Mouse (Mus musculus) heart, adult 2 months (tissue): ENCODE measurements around the gene Sytl1. TPM values are rescaled to one million over a fixed set of nuclear protein-coding genes. Genes with fewer than 3 reads are reported as not detected.

Source experiments
- DNase-seq, 2 experiments: peaks; one replicate each; pipeline ENCODE4 v3.0.0; 2021
- H3K27ac ChIP-seq: fragments of 200-600 bp; 2 replicates; pipeline ENCODE4 v1.8.1; 2022
- H3K27me3 ChIP-seq: fragments of 200-500 bp; 2 replicates; pipeline ENCODE4 v1.6.1; 2012; ENCODE audit warnings: mild to moderate bottlenecking, low read length, inconsistent platforms, mixed read lengths; ENCODE audit not compliant: control insufficient read depth, insufficient read depth
- H3K36me3 ChIP-seq: fragments of 200-500 bp; 2 replicates; pipeline ENCODE4 v1.6.1; 2012; ENCODE audit warnings: low read length, inconsistent platforms; ENCODE audit not compliant: control insufficient read depth, insufficient read depth
- H3K4me1 ChIP-seq: fragments of 200-500 bp; 2 replicates; pipeline ENCODE4 v1.6.1; 2011; ENCODE audit warnings: low read length; ENCODE audit not compliant: control insufficient read depth, insufficient read depth
- H3K4me3 ChIP-seq: fragments of 200-600 bp; 2 replicates; pipeline ENCODE4 v1.8.1; 2022
- H3K79me2 ChIP-seq: fragments of 200-500 bp; replicated peaks from 2 replicates; pipeline ENCODE4 v1.6.1; 2012; ENCODE audit warnings: mild to moderate bottlenecking, inconsistent platforms, low read length, moderate library complexity, mixed read lengths; ENCODE audit not compliant: control insufficient read depth, insufficient read depth
- H3K9ac ChIP-seq: fragments of 200-500 bp; 2 replicates; pipeline ENCODE4 v1.6.1; 2012; ENCODE audit warnings: low read depth, mild to moderate bottlenecking, control low read depth, inconsistent platforms, low read length, mixed read lengths
- CTCF ChIP-seq: fragments of 200-600 bp; IDR thresholded peaks from 2 replicates; pipeline ENCODE4 v1.8.1; 2022; ENCODE audit warnings: antibody characterized with exemption, mild to moderate bottlenecking, moderate library complexity
- EP300 ChIP-seq: fragments of 200-500 bp; IDR thresholded peaks from 2 replicates; pipeline ENCODE4 v1.6.1; 2011; ENCODE audit warnings: low read depth, low read length, control low read depth; ENCODE audit not compliant: insufficient read depth
- POLR2A ChIP-seq: fragments of 200-500 bp; IDR thresholded peaks from 2 replicates; pipeline ENCODE4 v1.6.1; 2011; ENCODE audit warnings: mild to moderate bottlenecking, low read depth, low read length, control low read depth; ENCODE audit not compliant: insufficient read depth
- WGBS: fragments of 180-500 bp; shearing (Covaris S2); methylation state at CpG from one replicate; pipeline ENCODE4 v1.1.7; 2018; 5-methylcytosine and 5-hydroxymethylcytosine counted together
- intact Hi-C: fragments of 180-260 bp; cut with DNase I; formaldehyde crosslinking; loops from one replicate; pipeline ENCODE4 v1.15.1; 2025
- polyA plus RNA-seq: library from polyadenylated mRNA; depleted of rRNA; stranded (reverse); fragments of >200 nt; gene quantifications from 2 replicates; pipeline ENCODE4 v1.2.3, GENCODE M21; 2012
- total RNA-seq, 2 experiments: library from RNA; stranded (reverse); gene quantifications; 2 replicates each; pipeline ENCODE4 v1.2.3; 2021

Gene Sytl1
- total and polyA plus RNA-seq, 3 experiments, result 0.29 to 0.80 (median 0.61) TPM

DNA sequence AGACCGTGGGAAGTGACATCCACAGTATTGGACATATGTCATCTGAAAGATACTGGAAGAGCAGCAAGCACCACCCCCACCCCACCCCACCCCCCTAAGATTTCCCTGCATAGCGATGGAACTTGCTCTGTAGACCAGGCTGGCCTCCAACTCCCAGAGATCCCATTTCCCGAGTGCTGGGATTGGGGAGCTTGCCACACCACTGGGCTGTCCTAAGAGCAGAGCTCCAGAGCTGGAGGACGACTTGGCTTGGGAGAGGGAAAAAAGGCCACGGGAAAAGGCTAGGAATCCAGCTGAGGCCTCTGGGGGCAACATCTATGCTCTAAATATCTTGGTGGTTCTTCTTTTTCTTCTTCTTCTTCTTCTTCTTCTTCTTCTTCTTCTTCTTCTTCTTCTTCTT is 28.1 kb downstream of the Sytl1 start:
- TF ChIP-seq CTCF (no peak), POLR2A (no peak), EP300 (no peak)
- WGBS, result 53% methylated on average over 5 of the region's 5 CpGs
- no peak for DNase-seq
- H3K27me3 ChIP-seq, result no peaks in the 10 kb centered on the region
- no peak overlapping the region for H3K9ac ChIP-seq
- intact Hi-C loops, result no loop called here
- H3K4me1 ChIP-seq, result peaks cover under 1% of the 10 kb centered on the region; the same call in 1 of the 2 replicates
- H3K4me3 ChIP-seq, result no peak overlapping the region
- H3K79me2 ChIP-seq, result no peaks in the 10 kb centered on the region
- no peak overlapping the region for H3K27ac ChIP-seq
- no peaks in the 10 kb centered on the region for H3K36me3 ChIP-seq

DNA sequence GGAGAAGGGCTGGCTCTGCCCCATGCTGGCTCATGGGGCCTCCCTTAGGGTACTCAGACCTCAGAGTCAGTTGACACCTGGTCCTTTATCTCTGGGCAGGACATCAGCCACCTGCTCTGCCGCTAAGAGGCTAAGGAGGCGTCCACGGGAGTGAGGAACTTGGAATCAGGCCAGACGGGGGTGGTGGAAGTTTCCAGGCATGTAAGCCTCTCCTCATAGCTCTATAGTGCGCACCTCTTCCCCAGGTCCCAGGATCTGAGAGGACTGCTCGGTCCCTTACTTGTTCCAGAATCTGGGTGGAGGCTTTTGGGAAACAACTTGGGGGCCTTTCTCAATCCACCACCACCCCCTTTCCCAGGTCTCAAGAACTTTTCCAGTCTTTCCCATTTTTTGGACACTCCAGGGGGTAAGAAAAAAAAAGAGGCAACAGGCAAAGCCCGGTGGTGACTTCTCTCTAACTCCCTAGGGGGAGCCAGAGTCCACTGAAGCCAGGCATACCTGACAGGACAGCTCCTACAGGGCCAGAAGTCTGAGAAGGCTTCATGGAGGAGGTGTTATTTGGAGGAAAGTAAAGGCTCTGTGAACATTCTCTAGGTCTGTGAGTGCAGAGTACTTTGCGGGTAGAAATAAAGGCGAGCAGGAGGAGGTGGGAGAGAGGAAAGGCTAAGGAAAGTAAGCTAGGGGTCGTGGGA is 29.5 kb downstream of the Sytl1 start:
- Histone ChIP-seq H3K79me2 (no peaks in the 10 kb centered on the region), H3K27me3 (no peaks in the 10 kb centered on the region), H3K36me3 (no peaks in the 10 kb centered on the region), H3K9ac (no peak overlapping the region), H3K4me1 (no peaks in the 10 kb centered on the region), H3K27ac (no peak overlapping the region), H3K4me3 (no peak overlapping the region)
- intact Hi-C loops, result loop anchor here (1.0 kb wide), 3 partner anchors 17 to 68 kb away; no protein-coding TSS in a partner anchor
- 40% methylated on average over 10 of the region's 10 CpGs for WGBS
- TF ChIP-seq CTCF (peak; percentile 86), EP300 (peak; percentile 63; the same call in 1 of the 2 replicates), POLR2A (no peak)
- DNase-seq, result peak in 1 of 2 experiments; percentile 58

DNA sequence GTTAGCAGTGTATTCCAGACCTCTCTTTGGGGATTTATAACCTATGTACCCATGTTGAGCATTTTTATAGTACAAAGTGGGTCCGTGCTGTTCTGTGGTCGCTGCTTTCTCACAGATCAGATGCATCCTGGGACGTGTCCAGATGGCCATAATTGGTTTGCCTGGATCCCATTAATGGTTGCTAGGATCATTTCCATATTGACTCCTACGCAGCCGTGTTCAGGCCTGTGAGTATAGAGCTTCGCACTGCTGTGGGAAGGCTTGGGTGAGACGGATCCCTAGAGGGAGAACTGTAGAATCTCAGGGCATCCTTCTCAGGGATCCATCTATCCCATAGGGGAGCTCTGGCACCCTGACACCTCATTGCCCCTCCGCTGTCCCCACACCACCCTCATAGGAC is 33.3 kb downstream of the Sytl1 start:
- Histone ChIP-seq H3K4me1 (no peaks in the 10 kb centered on the region), H3K27me3 (no peaks in the 10 kb centered on the region), H3K4me3 (no peak overlapping the region), H3K36me3 (no peaks in the 10 kb centered on the region), H3K79me2 (no peaks in the 10 kb centered on the region), H3K9ac (no peak overlapping the region), H3K27ac (no peak overlapping the region)
- intact Hi-C loops, result no loop called here
- no peak for TF ChIP-seq POLR2A
- TF ChIP-seq EP300, result no peak
- TF ChIP-seq CTCF, result no peak
- no peak for DNase-seq
- WGBS, result 86% methylated on average over 8 of the region's 8 CpGs

DNA sequence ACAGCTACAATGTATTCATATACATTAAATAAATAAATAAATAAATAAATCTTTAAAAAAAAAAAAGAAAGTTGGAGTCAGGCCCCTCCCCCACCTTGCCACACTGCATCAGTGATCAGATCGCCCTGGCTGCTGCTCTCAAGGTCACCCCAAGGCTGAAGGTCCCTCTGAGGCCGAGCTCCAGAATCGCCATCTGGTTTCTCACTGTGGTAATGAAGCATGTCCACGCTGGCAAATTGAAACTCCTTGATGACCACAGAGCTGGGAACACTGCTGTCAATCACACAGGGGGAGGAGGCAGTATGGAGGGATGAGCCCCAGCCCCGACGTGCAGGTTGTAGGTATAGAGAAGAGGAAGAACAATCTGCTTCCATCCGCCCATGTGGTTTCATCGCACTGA is 35.3 kb downstream of the Sytl1 start:
- Histone ChIP-seq H3K27ac (no peak overlapping the region), H3K9ac (no peak overlapping the region), H3K27me3 (no peaks in the 10 kb centered on the region), H3K36me3 (no peaks in the 10 kb centered on the region), H3K4me1 (no peaks in the 10 kb centered on the region), H3K79me2 (no peaks in the 10 kb centered on the region), H3K4me3 (no peak overlapping the region)
- WGBS, result 76% methylated on average over 8 of the region's 8 CpGs
- no peak for DNase-seq
- TF ChIP-seq CTCF, result no peak
- TF ChIP-seq EP300, result no peak
- TF ChIP-seq POLR2A, result no peak
- intact Hi-C loops, result no loop called here

DNA sequence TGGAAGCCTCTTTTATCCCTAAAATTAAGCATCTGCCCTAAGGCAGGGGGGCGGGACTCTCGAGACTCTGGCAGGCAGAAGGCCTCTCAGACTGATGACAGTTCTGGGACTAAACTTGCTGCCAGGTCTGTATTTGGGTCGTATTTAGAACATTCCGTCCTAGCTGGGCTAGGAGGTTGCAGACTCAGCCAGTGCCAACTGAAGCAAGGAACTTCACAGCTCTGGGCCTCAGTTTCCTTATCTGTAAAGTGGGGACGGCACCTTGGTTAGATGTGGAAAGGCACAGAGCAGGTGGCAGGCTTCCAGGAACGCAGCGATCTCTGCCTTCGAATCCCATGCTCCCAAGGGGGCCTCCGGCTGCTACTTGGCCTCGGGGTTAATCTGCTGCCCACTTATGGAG is 36.8 kb downstream of the Sytl1 start:
- TF ChIP-seq CTCF (no peak), EP300 (peak; percentile 60; the same call in 1 of the 2 replicates), POLR2A (no peak)
- Histone ChIP-seq H3K4me1 (no peaks in the 10 kb centered on the region), H3K9ac (no peak overlapping the region), H3K27me3 (no peaks in the 10 kb centered on the region), H3K27ac (no peak overlapping the region; the same call in 1 of the 2 replicates), H3K36me3 (no peaks in the 10 kb centered on the region), H3K4me3 (no peak overlapping the region), H3K79me2 (no peaks in the 10 kb centered on the region)
- intact Hi-C loops, result no loop called here
- peak; percentile 49 to 59 for DNase-seq
- 47% methylated on average over 10 of the region's 10 CpGs for WGBS

DNA sequence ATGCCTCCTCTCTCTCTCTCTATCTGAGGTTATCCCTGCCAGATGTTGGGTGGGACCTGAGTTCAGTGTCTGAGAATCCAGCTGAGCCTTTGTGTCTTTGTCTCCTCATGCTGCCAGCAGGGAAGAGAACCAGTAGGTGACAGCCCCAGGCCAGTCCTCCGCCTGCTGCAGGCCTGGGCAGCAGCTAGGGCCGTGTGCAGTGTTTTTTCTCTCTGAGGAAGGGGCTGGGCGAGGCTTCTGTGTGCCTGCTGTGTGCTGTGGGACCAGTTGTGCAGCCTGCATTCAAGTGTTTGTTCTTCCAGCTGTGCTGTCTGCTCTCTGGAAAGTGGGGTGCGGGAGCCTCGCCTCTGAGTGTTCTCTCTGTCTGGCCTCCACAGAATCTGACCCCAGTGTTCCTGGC is 39.0 kb downstream of the Sytl1 start:
- no peak overlapping the region for H3K27ac ChIP-seq
- H3K4me3 ChIP-seq, result no peak overlapping the region
- intact Hi-C loops, result no loop called here
- DNase-seq, result no peak
- H3K27me3 ChIP-seq, result no peaks in the 10 kb centered on the region
- 81% methylated on average over 5 of the region's 5 CpGs for WGBS
- no peaks in the 10 kb centered on the region for H3K36me3 ChIP-seq
- no peak overlapping the region for H3K9ac ChIP-seq
- no peaks in the 10 kb centered on the region for H3K4me1 ChIP-seq
- H3K79me2 ChIP-seq, result no peaks in the 10 kb centered on the region
- no peak for TF ChIP-seq CTCF
- TF ChIP-seq POLR2A, result no peak
- TF ChIP-seq EP300, result no peak
